Mouse (Mus musculus): ENCODE measurements around the gene N4bp1.

DNA sequence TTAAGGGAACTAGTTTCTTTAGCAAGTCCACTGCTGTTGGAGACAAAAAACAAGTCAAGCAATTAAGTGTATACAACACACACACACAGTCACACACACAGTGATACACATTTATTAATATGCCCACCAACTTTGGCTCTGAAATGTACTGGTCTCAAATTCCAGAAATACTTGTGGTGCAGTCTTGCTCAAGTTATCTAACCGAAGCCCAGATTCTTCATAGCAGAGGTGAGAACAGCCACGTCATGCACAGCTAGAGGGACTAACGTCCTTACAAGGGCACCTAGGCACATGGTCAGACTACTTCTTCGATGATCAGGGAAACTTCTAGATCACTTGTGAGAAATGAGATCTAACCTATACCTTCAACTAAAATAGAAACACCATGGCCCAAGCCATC, 22.2 kb downstream of the N4bp1 start:
- no peak for TF ChIP-seq CTCF (IDR thresholded peaks at IDR 0.05; ENCODE audit: extremely low read depth, insufficient read length, insufficient replicate concordance, low read depth, low read length)
- no peak for TF ChIP-seq POLR2A (IDR thresholded peaks at IDR 0.05; ENCODE audit: low read depth, low read length)

Measured in small intestine, adult 2 months (tissue).